In genomic region chr4:131875242-131875641, GRCm38 (mm10) we compare ENCODE assay signal across 10 mouse cellular contexts. TPM values are rescaled to one million over a fixed set of nuclear protein-coding genes. Genes with fewer than 3 reads are reported as not detected.
A peak's percentile ranks its signal among the peaks of the same experiment; 100 is the strongest.
DNase-seq lines count a peak whose midpoint lies in the region; ATAC-seq and TF ChIP-seq lines count a peak whose summit lies in the region.
"Had no signal": no experiment of that assay in that cellular context is flagged by ENCODE, and none has a peak within 500 bp of the region (broad histone marks: within the 10 kb centered on the region; RNA-seq: fewer than 3 reads in every experiment).

No protein-coding gene starts in this region.

- no peaks in the 10 kb centered on the region for H3K9me3 ChIP-seq in forebrain, embryonic 16.5 days (ENCODE audit: control insufficient read depth, low read length)
- no peaks in the 10 kb centered on the region for H3K9me3 ChIP-seq in liver, embryonic 15.5 days (replicated peaks)

- no peak for DNase-seq in gastrocnemius, adult 2 months
- no peak for DNase-seq in gastrocnemius, postnatal 4 days (ENCODE audit: low spot score in 2 of 2)
- peak; percentile 57 for DNase-seq in A20 (ENCODE audit: low read depth, low spot score)
- DNase-seq in ovary, postnatal 36 days (ENCODE audit: low spot score) = no peak
- DNase-seq in spleen, postnatal 36 days (ENCODE audit: low spot score in 2 of 2) = no peak
- no peak for DNase-seq in spleen, adult 12 weeks (ENCODE audit: low spot score)
- DNase-seq: cerebellum, adult 11 months; thymus, adult 2 months had no signal

- H3K27ac ChIP-seq in gastrocnemius, adult 2 months = peak overlapping the region; percentile 100
- H3K27ac ChIP-seq in forebrain, embryonic 16.5 days (ENCODE audit: low read length) = no peak overlapping the region
- peak overlapping the region; percentile 97; the same call in 1 of the 2 replicates for H3K27ac ChIP-seq in liver, embryonic 15.5 days (replicated peaks)

- H3K4me1 ChIP-seq in forebrain, embryonic 16.5 days (replicated peaks; ENCODE audit: control insufficient read depth, insufficient read depth, low read length) = peaks cover 39% of the 10 kb centered on the region
- peaks cover 60% of the 10 kb centered on the region for H3K4me1 ChIP-seq in liver, embryonic 15.5 days (replicated peaks)

- H3K4me2 ChIP-seq in forebrain, embryonic 16.5 days (ENCODE audit: low read length) = peak overlapping the region; percentile 84
- H3K4me2 ChIP-seq in liver, embryonic 15.5 days = peak overlapping the region; percentile 78

- H3K9ac ChIP-seq in forebrain, embryonic 16.5 days (replicated peaks; ENCODE audit: low read depth, low read length) = peak overlapping the region; percentile 100; the same call in 1 of the 2 replicates
- peak overlapping the region; percentile 100 for H3K9ac ChIP-seq in liver, embryonic 15.5 days

- no peak for TF ChIP-seq CTCF in gastrocnemius, adult 2 months (IDR thresholded peaks at IDR 0.05)

- H3K4me3 ChIP-seq in gastrocnemius, adult 2 months = peak overlapping the region; percentile 77
- peak overlapping the region; percentile 100 for H3K4me3 ChIP-seq in forebrain, embryonic 16.5 days (replicated peaks; ENCODE audit: low read length)
- H3K4me3 ChIP-seq in liver, embryonic 15.5 days (replicated peaks) = peak overlapping the region; percentile 99

- no peak for ATAC-seq in forebrain, embryonic 16.5 days
- no peak for ATAC-seq in liver, embryonic 15.5 days (ENCODE audit: insufficient read depth)

- H3K27me3 ChIP-seq in forebrain, embryonic 16.5 days (replicated peaks; ENCODE audit: control insufficient read depth, insufficient read depth, low read length) = no peaks in the 10 kb centered on the region
- H3K27me3 ChIP-seq in liver, embryonic 15.5 days = no peaks in the 10 kb centered on the region

- intact Hi-C loops in gastrocnemius, adult 2 months (cut with DNase I) = no loop called here

- H3K36me3 ChIP-seq in forebrain, embryonic 16.5 days (ENCODE audit: control insufficient read depth, insufficient read depth) = no peaks in the 10 kb centered on the region
- no peaks in the 10 kb centered on the region for H3K36me3 ChIP-seq in liver, embryonic 15.5 days (replicated peaks)

- 28% methylated on average over 3 of the region's 3 CpGs for WGBS in forebrain, embryonic 16.5 days
- 24% methylated on average over 3 of the region's 3 CpGs for WGBS in liver, embryonic 15.5 days (ENCODE audit: insufficient replicate concordance)

RNA-seq across cellular contexts. Expression of gene Srsf4, which starts 1.8 kb away (rescaled TPM):
- total RNA-seq in gastrocnemius, adult 2 months (2021) = 10 to 100 TPM; 32.0 to 33.8 TPM
- total RNA-seq in gastrocnemius, postnatal 4 days (2021) = 10 to 100 TPM; 64.3 to 69.4 TPM
- 143 and 156 TPM in 2 replicates for polyA plus RNA-seq in forebrain, embryonic 16.5 days (2015; fragmentation: Nextera tagmentation; extraction: Ambion mirVana)
- polyA plus RNA-seq in liver, embryonic 15.5 days (2015; fragmentation: Nextera tagmentation; extraction: Ambion mirVana) = 58.4 and 61.1 TPM in 2 replicates

RNA-seq across cellular contexts. Expression of gene Mecr, which starts 32.0 kb away (rescaled TPM):
- total RNA-seq in gastrocnemius, adult 2 months (2021) = 10 to 100 TPM; 16.3 to 25.4 TPM
- total RNA-seq in gastrocnemius, postnatal 4 days (2021) = 10 to 100 TPM; 21.0 to 21.1 TPM
- polyA plus RNA-seq in forebrain, embryonic 16.5 days (2015; fragmentation: Nextera tagmentation; extraction: Ambion mirVana) = 36.7 and 38.3 TPM in 2 replicates
- polyA plus RNA-seq in liver, embryonic 15.5 days (2015; fragmentation: Nextera tagmentation; extraction: Ambion mirVana) = 34.0 and 34.9 TPM in 2 replicates

RNA-seq across cellular contexts. Expression of gene Ptpru, which starts 37.2 kb away (rescaled TPM):
- total RNA-seq in gastrocnemius, adult 2 months (2021) = 1 to 10 TPM; 1.7 to 2.6 TPM
- total RNA-seq in gastrocnemius, postnatal 4 days (2021) = 1 to 10 TPM; 1.3 to 1.4 TPM
- 21.5 and 29.7 TPM in 2 replicates for polyA plus RNA-seq in forebrain, embryonic 16.5 days (2015; fragmentation: Nextera tagmentation; extraction: Ambion mirVana)
- polyA plus RNA-seq in liver, embryonic 15.5 days (2015; fragmentation: Nextera tagmentation; extraction: Ambion mirVana) = 2.4 and 3.0 TPM in 2 replicates

RNA-seq across cellular contexts. Expression of gene Tmem200b, which starts 46.3 kb away (rescaled TPM):
- 1 to 10 TPM; 1.2 to 4.0 TPM for total RNA-seq in gastrocnemius, adult 2 months (2021)
- 10 to 100 TPM in 1 of 2 experiments, 1 to 10 TPM in 1; 9.9 to 10.4 TPM for total RNA-seq in gastrocnemius, postnatal 4 days (2021)
- polyA plus RNA-seq in forebrain, embryonic 16.5 days (2015; fragmentation: Nextera tagmentation; extraction: Ambion mirVana) = not detected in 2 replicates
- 0.26 and 0.28 TPM in 2 replicates for polyA plus RNA-seq in liver, embryonic 15.5 days (2015; fragmentation: Nextera tagmentation; extraction: Ambion mirVana)
